Mouse (Mus musculus): ENCODE measurements around the gene Stim1.

Stim1 gene

GRCm38 (mm10) chr7:102305596-102305995 is 38.0 kb downstream of the Stim1 start:
- no peak for DNase-seq (ENCODE audit: low spot score)

GRCm38 (mm10) chr7:102310266-102310665 is 42.7 kb downstream of the Stim1 start:
- DNase-seq (ENCODE audit: low spot score), result no peak

- no peak for DNase-seq (ENCODE audit: low spot score)
Measured at GRCm38 (mm10) chr7:102310821-102311220, 43.2 kb downstream of the Stim1 start.

GRCm38 (mm10) chr7:102312840-102313534 is 45.4 kb downstream of the Stim1 start:
- no peak for DNase-seq (ENCODE audit: low spot score)

GRCm38 (mm10) chr7:102313535-102313863 is 45.9 kb downstream of the Stim1 start:
- DNase-seq (ENCODE audit: low spot score), result no peak

- DNase-seq (ENCODE audit: low spot score), result no peak
Measured at GRCm38 (mm10) chr7:102314107-102314506, 46.5 kb downstream of the Stim1 start.

- no peak for DNase-seq (ENCODE audit: low spot score)
Measured at GRCm38 (mm10) chr7:102314908-102315307, 47.3 kb downstream of the Stim1 start.

GRCm38 (mm10) chr7:102315435-102315834 is 47.8 kb downstream of the Stim1 start:
- DNase-seq (ENCODE audit: low spot score), result peak; percentile 47

GRCm38 (mm10) chr7:102317583-102318168 is 50.1 kb downstream of the Stim1 start:
- no peak for DNase-seq (ENCODE audit: low spot score)

GRCm38 (mm10) chr7:102322137-102322536 is 54.5 kb downstream of the Stim1 start:
- no peak for DNase-seq (ENCODE audit: low spot score)

GRCm38 (mm10) chr7:102326323-102326722 is 58.7 kb downstream of the Stim1 start:
- no peak for DNase-seq (ENCODE audit: low spot score)

GRCm38 (mm10) chr7:102330270-102330669 is 62.7 kb downstream of the Stim1 start:
- no peak for DNase-seq (ENCODE audit: low spot score)

- no peak for DNase-seq (ENCODE audit: low spot score)
Measured at GRCm38 (mm10) chr7:102331476-102331875, 63.9 kb downstream of the Stim1 start.

GRCm38 (mm10) chr7:102333741-102334140 is 66.1 kb downstream of the Stim1 start:
- no peak for DNase-seq (ENCODE audit: low spot score)

GRCm38 (mm10) chr7:102337326-102337725 is 69.7 kb downstream of the Stim1 start:
- DNase-seq (ENCODE audit: low spot score), result no peak

GRCm38 (mm10) chr7:102337898-102338297 is 70.3 kb downstream of the Stim1 start:
- DNase-seq (ENCODE audit: low spot score), result no peak

GRCm38 (mm10) chr7:102338956-102339355 is 71.3 kb downstream of the Stim1 start:
- peak; percentile 33 for DNase-seq (ENCODE audit: low spot score)

- DNase-seq (ENCODE audit: low spot score), result no peak
Measured at GRCm38 (mm10) chr7:102345893-102346292, 78.3 kb downstream of the Stim1 start.

GRCm38 (mm10) chr7:102347327-102347726 is 79.7 kb downstream of the Stim1 start:
- DNase-seq (ENCODE audit: low spot score), result no peak

- DNase-seq (ENCODE audit: low spot score), result no peak
Measured at GRCm38 (mm10) chr7:102348681-102349080, 81.1 kb downstream of the Stim1 start.

GRCm38 (mm10) chr7:102349236-102349635 is 81.6 kb downstream of the Stim1 start:
- DNase-seq (ENCODE audit: low spot score), result no peak

GRCm38 (mm10) chr7:102353420-102353819 is 85.8 kb downstream of the Stim1 start:
- no peak for DNase-seq (ENCODE audit: low spot score)

GRCm38 (mm10) chr7:102358124-102358523 is 90.5 kb downstream of the Stim1 start:
- no peak for DNase-seq (ENCODE audit: low spot score)

GRCm38 (mm10) chr7:102361297-102361696 is 93.7 kb downstream of the Stim1 start:
- no peak for DNase-seq (ENCODE audit: low spot score)

Measured in testis, postnatal 14 days (tissue).